Comparison of ENCODE assay signal across 8 mouse cellular contexts in the genomic region with DNA sequence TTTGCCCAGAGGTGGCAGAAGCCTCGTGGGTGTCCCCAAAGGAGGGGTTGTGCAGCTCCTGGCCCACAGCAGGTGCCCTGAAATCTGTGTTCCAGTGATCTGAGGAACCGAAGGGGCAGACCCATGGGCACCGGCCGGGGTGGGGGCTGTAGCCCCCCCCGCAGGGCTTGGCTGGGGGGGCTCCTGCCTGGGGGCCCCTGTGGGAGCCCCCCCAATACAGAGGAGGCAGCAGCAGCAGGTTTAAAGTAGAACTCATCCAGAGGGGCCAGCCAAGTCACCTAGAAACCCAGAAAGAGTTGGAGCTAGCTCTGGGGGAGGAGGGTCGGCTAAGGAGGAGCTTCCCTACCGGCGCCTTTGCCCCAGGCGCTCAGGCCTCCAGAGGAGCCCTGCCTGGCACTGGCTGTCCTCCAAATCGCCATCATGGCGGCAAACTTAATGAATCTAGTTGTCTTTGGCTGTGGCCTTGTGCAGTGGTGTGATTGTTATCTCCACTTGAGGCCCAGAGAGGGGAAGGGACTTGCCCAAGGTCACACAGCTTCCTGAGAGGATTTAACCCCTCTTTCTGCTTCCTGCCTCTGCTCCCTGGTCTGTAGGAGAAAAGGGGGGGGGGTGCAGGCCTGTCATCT. TPM values are rescaled to one million over a fixed set of nuclear protein-coding genes. Genes with fewer than 3 reads are reported as not detected.
DNase-seq lines count a peak whose midpoint lies in the region; ATAC-seq lines count a peak whose summit lies in the region.

No protein-coding gene starts in this region.

- no peaks in the 10 kb centered on the region for H3K9me3 ChIP-seq in heart, embryonic 11.5 days (replicated peaks; ENCODE audit: control insufficient read depth, low read length)
- H3K9me3 ChIP-seq in embryonic facial prominence, embryonic 11.5 days (replicated peaks; ENCODE audit: control insufficient read depth, low read length) = no peaks in the 10 kb centered on the region
- no peaks in the 10 kb centered on the region for H3K9me3 ChIP-seq in limb, embryonic 13.5 days

- 27% methylated on average over 11 of the region's 11 CpGs for WGBS in heart, embryonic 11.5 days (ENCODE audit: insufficient replicate concordance)
- 21% methylated on average over 11 of the region's 11 CpGs for WGBS in embryonic facial prominence, embryonic 11.5 days
- WGBS in limb, embryonic 13.5 days = 27% methylated on average over 11 of the region's 11 CpGs

- H3K4me1 ChIP-seq in heart, embryonic 11.5 days (ENCODE audit: control insufficient read depth, insufficient read depth, low read length) = peaks cover 37% of the 10 kb centered on the region
- peaks cover 2% of the 10 kb centered on the region for H3K4me1 ChIP-seq in embryonic facial prominence, embryonic 11.5 days (ENCODE audit: control insufficient read depth, insufficient read depth, low read length)
- H3K4me1 ChIP-seq in limb, embryonic 13.5 days = peaks cover 45% of the 10 kb centered on the region

- H3K9ac ChIP-seq in heart, embryonic 11.5 days (ENCODE audit: low read depth, low read length) = peak overlapping the region; percentile 83
- H3K9ac ChIP-seq in embryonic facial prominence, embryonic 11.5 days (replicated peaks; ENCODE audit: low read length) = no peak overlapping the region
- H3K9ac ChIP-seq in limb, embryonic 13.5 days = peak overlapping the region; percentile 83; the same call in 1 of the 2 replicates

- peak overlapping the region; percentile 67 for H3K4me2 ChIP-seq in heart, embryonic 11.5 days
- H3K4me2 ChIP-seq in embryonic facial prominence, embryonic 11.5 days (ENCODE audit: low read depth, low read length) = peak overlapping the region; percentile 77
- H3K4me2 ChIP-seq in limb, embryonic 13.5 days (replicated peaks) = peak overlapping the region; percentile 77

- intact Hi-C loops in left cerebral cortex, postnatal 25 days (cut with DNase I) = no loop called here

- peaks cover 7% of the 10 kb centered on the region for H3K36me3 ChIP-seq in heart, embryonic 11.5 days (ENCODE audit: control insufficient read depth, insufficient read depth, low read length)
- H3K36me3 ChIP-seq in embryonic facial prominence, embryonic 11.5 days (replicated peaks; ENCODE audit: control insufficient read depth, insufficient read depth, low read depth, low read length) = peaks cover 3% of the 10 kb centered on the region; the same call in 1 of the 2 replicates
- H3K36me3 ChIP-seq in limb, embryonic 13.5 days = peaks cover 13% of the 10 kb centered on the region

- H3K27me3 ChIP-seq in heart, embryonic 11.5 days (ENCODE audit: control insufficient read depth, insufficient read depth, low read length) = no peaks in the 10 kb centered on the region
- no peaks in the 10 kb centered on the region for H3K27me3 ChIP-seq in embryonic facial prominence, embryonic 11.5 days (ENCODE audit: control insufficient read depth, insufficient read depth, low read length)
- no peaks in the 10 kb centered on the region for H3K27me3 ChIP-seq in limb, embryonic 13.5 days

- H3K27ac ChIP-seq in heart, embryonic 11.5 days (ENCODE audit: low read depth, low read length) = 0 out of 2 replicates have a peak overlapping the region, but pooled peaks have one; percentile 51
- H3K27ac ChIP-seq in embryonic facial prominence, embryonic 11.5 days (replicated peaks; ENCODE audit: low read depth, low read length) = no peak overlapping the region
- no peak overlapping the region; the same call in 1 of the 2 replicates for H3K27ac ChIP-seq in limb, embryonic 13.5 days

- H3K4me3 ChIP-seq in heart, embryonic 11.5 days (ENCODE audit: low read depth, low read length) = peak overlapping the region; percentile 72; the same call in 1 of the 2 replicates
- H3K4me3 ChIP-seq in embryonic facial prominence, embryonic 11.5 days (ENCODE audit: low read depth, low read length) = no peak overlapping the region
- peak overlapping the region; percentile 60 for H3K4me3 ChIP-seq in limb, embryonic 13.5 days

- no peak for ATAC-seq in heart, embryonic 11.5 days (replicated peaks; ENCODE audit: insufficient number of reproducible peaks, low FRiP score, low TSS enrichment)
- no peak for ATAC-seq in embryonic facial prominence, embryonic 11.5 days (replicated peaks; ENCODE audit: insufficient number of reproducible peaks, low FRiP score, low TSS enrichment, low read depth)
- no peak for ATAC-seq in limb, embryonic 13.5 days (ENCODE audit: low FRiP score, low read depth)

- no peak for DNase-seq in heart, postnatal 4 days
- DNase-seq in 3T3-L1 (ENCODE audit: low read depth, low spot score) = peak; percentile 43
- DNase-seq in embryonic facial prominence, embryonic 11.5 days (ENCODE audit: low spot score) = no peak
- DNase-seq in layer of hippocampus, postnatal 14 days (ENCODE audit: low spot score in 2 of 2) = no peak
- no peak for DNase-seq in cerebellum, postnatal 10 days
- DNase-seq in left cerebral cortex, postnatal 25 days (ENCODE audit: low spot score in 2 of 2) = no peak

RNA-seq across cellular contexts. Expression of a gene that starts 4.2 kb away (rescaled TPM):
- 162 and 177 TPM in 2 replicates for polyA plus RNA-seq in heart, embryonic 11.5 days (2014; fragmentation: Nextera tagmentation; extraction: Ambion mirVana)
- 100 to 1,000 TPM; 243 to 246 TPM for total RNA-seq in heart, postnatal 4 days (2021)
- polyA plus RNA-seq in embryonic facial prominence, embryonic 11.5 days (2014; fragmentation: Nextera tagmentation; extraction: Ambion mirVana) = 247 and 268 TPM in 2 replicates
- polyA plus RNA-seq in limb, embryonic 13.5 days (2015; fragmentation: Nextera tagmentation; extraction: Ambion mirVana) = 151 and 168 TPM in 2 replicates
- 100 to 1,000 TPM in 1 of 2 experiments, 10 to 100 TPM in 1; 96.6 to 107 TPM for total RNA-seq in layer of hippocampus, postnatal 14 days (2021)
- 10 to 100 TPM; 49.8 to 57.2 TPM for total RNA-seq in left cerebral cortex, postnatal 25 days (2021)

RNA-seq across cellular contexts. Expression of a gene that starts 5.7 kb away (rescaled TPM):
- 17.2 and 20.1 TPM in 2 replicates for polyA plus RNA-seq in heart, embryonic 11.5 days (2014; fragmentation: Nextera tagmentation; extraction: Ambion mirVana)
- 10 to 100 TPM; 17.4 to 19.9 TPM for total RNA-seq in heart, postnatal 4 days (2021)
- 22.6 and 26.8 TPM in 2 replicates for polyA plus RNA-seq in embryonic facial prominence, embryonic 11.5 days (2014; fragmentation: Nextera tagmentation; extraction: Ambion mirVana)
- 36.8 and 40.0 TPM in 2 replicates for polyA plus RNA-seq in limb, embryonic 13.5 days (2015; fragmentation: Nextera tagmentation; extraction: Ambion mirVana)
- 10 to 100 TPM; 14.7 to 15.9 TPM for total RNA-seq in layer of hippocampus, postnatal 14 days (2021)
- 10 to 100 TPM; 11.9 to 13.3 TPM for total RNA-seq in left cerebral cortex, postnatal 25 days (2021)

RNA-seq across cellular contexts. Expression of a gene that starts 9.7 kb away (rescaled TPM):
- polyA plus RNA-seq in heart, embryonic 11.5 days (2014; fragmentation: Nextera tagmentation; extraction: Ambion mirVana) = 84.5 and 88.4 TPM in 2 replicates
- 10 to 100 TPM; 23.5 to 26.6 TPM for total RNA-seq in heart, postnatal 4 days (2021)
- 65.1 and 65.2 TPM in 2 replicates for polyA plus RNA-seq in embryonic facial prominence, embryonic 11.5 days (2014; fragmentation: Nextera tagmentation; extraction: Ambion mirVana)
- polyA plus RNA-seq in limb, embryonic 13.5 days (2015; fragmentation: Nextera tagmentation; extraction: Ambion mirVana) = 84.5 and 89.3 TPM in 2 replicates
- total RNA-seq in layer of hippocampus, postnatal 14 days (2021) = 10 to 100 TPM; 68.8 to 73.3 TPM
- 100 to 1,000 TPM in 1 of 2 experiments, 10 to 100 TPM in 1; 98.0 to 104 TPM for total RNA-seq in left cerebral cortex, postnatal 25 days (2021)

RNA-seq across cellular contexts. Expression of a gene that starts 16.9 kb away (rescaled TPM):
- 76.9 and 79.1 TPM in 2 replicates for polyA plus RNA-seq in heart, embryonic 11.5 days (2014; fragmentation: Nextera tagmentation; extraction: Ambion mirVana)
- total RNA-seq in heart, postnatal 4 days (2021) = 100 to 1,000 TPM; 263 to 265 TPM
- 26.7 and 30.5 TPM in 2 replicates for polyA plus RNA-seq in embryonic facial prominence, embryonic 11.5 days (2014; fragmentation: Nextera tagmentation; extraction: Ambion mirVana)
- polyA plus RNA-seq in limb, embryonic 13.5 days (2015; fragmentation: Nextera tagmentation; extraction: Ambion mirVana) = 53.6 and 59.6 TPM in 2 replicates
- 10 to 100 TPM; 67.4 to 70.3 TPM for total RNA-seq in layer of hippocampus, postnatal 14 days (2021)
- 10 to 100 TPM; 79.9 to 80.2 TPM for total RNA-seq in left cerebral cortex, postnatal 25 days (2021)

RNA-seq across cellular contexts. Expression of a gene that starts 21.8 kb away (rescaled TPM):
- 26.3 and 28.5 TPM in 2 replicates for polyA plus RNA-seq in heart, embryonic 11.5 days (2014; fragmentation: Nextera tagmentation; extraction: Ambion mirVana)
- total RNA-seq in heart, postnatal 4 days (2021) = 10 to 100 TPM; 48.7 to 49.2 TPM
- 16.1 and 18.0 TPM in 2 replicates for polyA plus RNA-seq in embryonic facial prominence, embryonic 11.5 days (2014; fragmentation: Nextera tagmentation; extraction: Ambion mirVana)
- 22.2 and 25.9 TPM in 2 replicates for polyA plus RNA-seq in limb, embryonic 13.5 days (2015; fragmentation: Nextera tagmentation; extraction: Ambion mirVana)
- total RNA-seq in layer of hippocampus, postnatal 14 days (2021) = 10 to 100 TPM; 18.7 to 24.2 TPM
- total RNA-seq in left cerebral cortex, postnatal 25 days (2021) = 10 to 100 TPM; 20.1 to 21.0 TPM
